Mouse (Mus musculus) liver, adult 2 months (tissue): ENCODE data around the gene Map3k19. TPM values are rescaled to one million over a fixed set of nuclear protein-coding genes. Genes with fewer than 3 reads are reported as not detected.

Experiments used
- DNase-seq: peaks from one replicate; pipeline ENCODE4 v3.0.0-alpha.2; 2011; ENCODE audit warnings: low read depth, low spot score; ENCODE audit errors: extremely low read depth
- H3K27ac ChIP-seq: fragments of 200-500 bp; replicated peaks from 2 replicates; pipeline ENCODE4 v1.5.1; 2012; ENCODE audit warnings: low read depth, mild to moderate bottlenecking, control low read depth, inconsistent platforms, low read length; ENCODE audit not compliant: insufficient read depth
- H3K27me3 ChIP-seq: fragments of 200-500 bp; 2 replicates; pipeline ENCODE4 v1.6.1; 2012; ENCODE audit warnings: mild to moderate bottlenecking, moderate library complexity, low read length, inconsistent platforms; ENCODE audit not compliant: control insufficient read depth, insufficient read depth
- H3K36me3 ChIP-seq: fragments of 200-500 bp; 2 replicates; pipeline ENCODE4 v1.6.1; 2012; ENCODE audit warnings: low read length, inconsistent platforms; ENCODE audit not compliant: control insufficient read depth, insufficient read depth
- H3K4me1 ChIP-seq: fragments of 200-500 bp; 2 replicates; pipeline ENCODE4 v1.6.1; 2011; ENCODE audit warnings: low read length; ENCODE audit not compliant: control insufficient read depth, insufficient read depth
- H3K4me3 ChIP-seq: fragments of 200-500 bp; 2 replicates; pipeline ENCODE4 v1.5.1; 2011; ENCODE audit warnings: low read depth, mild to moderate bottlenecking, control low read depth, low read length, moderate library complexity; ENCODE audit not compliant: insufficient read depth
- H3K79me2 ChIP-seq: fragments of 200-500 bp; 2 replicates; pipeline ENCODE4 v1.6.1; 2012; ENCODE audit warnings: inconsistent platforms, mild to moderate bottlenecking, low read length, moderate library complexity; ENCODE audit not compliant: control insufficient read depth, insufficient read depth
- H3K9ac ChIP-seq: fragments of 200-500 bp; 2 replicates; pipeline ENCODE4 v1.6.1; 2012; ENCODE audit warnings: low read depth, mild to moderate bottlenecking, control low read depth, inconsistent platforms, low read length
- CTCF ChIP-seq: fragments of 200-500 bp; IDR thresholded peaks from 2 replicates; pipeline ENCODE4 v1.5.1; 2011; ENCODE audit warnings: low read depth, low read length, control low read depth
- POLR2A ChIP-seq: fragments of 200-500 bp; IDR thresholded peaks from 2 replicates; pipeline ENCODE4 v1.6.1; 2011; ENCODE audit warnings: low read length, control low read depth; ENCODE audit not compliant: insufficient read depth; ENCODE audit errors: extremely low read depth
- WGBS: fragments of 180-500 bp; shearing (Covaris S2); methylation state at CpG from one replicate; pipeline ENCODE4 v1.1.7; 2018; 5-methylcytosine and 5-hydroxymethylcytosine counted together
- polyA plus RNA-seq: library from polyadenylated mRNA; depleted of rRNA; stranded (reverse); fragments of >200 nt; gene quantifications from 2 replicates; pipeline ENCODE4 v1.2.3, GENCODE M21; 2012
- total RNA-seq: library from RNA; depleted of rRNA; stranded (reverse); fragments of >200 nt; gene quantifications from 2 replicates; pipeline ENCODE4 v1.2.3, GENCODE M21; 2014

Gene Map3k19
- total and polyA plus RNA-seq, 2 experiments, result 0.07 TPM; not detected in 1

DNA sequence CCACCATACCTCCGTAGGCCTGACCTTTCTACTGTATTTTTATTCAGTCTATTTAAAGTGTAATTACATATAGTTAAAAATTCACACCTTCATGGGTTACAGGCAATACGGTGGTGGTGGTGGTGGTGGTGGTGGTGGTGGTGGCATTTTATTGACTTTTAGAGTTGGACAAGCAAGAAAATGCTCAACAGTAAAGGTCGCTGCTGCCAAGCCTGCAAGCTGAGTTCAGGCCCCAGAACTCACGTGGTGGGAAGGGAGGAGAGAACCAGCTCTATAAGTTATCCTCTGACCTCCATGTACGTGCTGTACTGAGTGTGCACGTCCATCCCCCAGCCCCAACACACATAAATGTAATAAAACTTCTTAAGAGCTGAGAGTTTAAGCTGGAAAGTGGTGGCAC lies 38.5 kb downstream of the Map3k19 start:
- no peaks in the 10 kb centered on the region for H3K27me3 ChIP-seq
- TF ChIP-seq CTCF (no peak), POLR2A (no peak)
- no peaks in the 10 kb centered on the region for H3K36me3 ChIP-seq
- no peaks in the 10 kb centered on the region for H3K79me2 ChIP-seq
- H3K4me3 ChIP-seq, result no peak overlapping the region
- H3K9ac ChIP-seq, result no peak overlapping the region
- H3K27ac ChIP-seq, result no peak overlapping the region
- DNase-seq, result no peak
- WGBS, result 79% methylated on average over 6 of the region's 6 CpGs
- no peaks in the 10 kb centered on the region for H3K4me1 ChIP-seq

DNA sequence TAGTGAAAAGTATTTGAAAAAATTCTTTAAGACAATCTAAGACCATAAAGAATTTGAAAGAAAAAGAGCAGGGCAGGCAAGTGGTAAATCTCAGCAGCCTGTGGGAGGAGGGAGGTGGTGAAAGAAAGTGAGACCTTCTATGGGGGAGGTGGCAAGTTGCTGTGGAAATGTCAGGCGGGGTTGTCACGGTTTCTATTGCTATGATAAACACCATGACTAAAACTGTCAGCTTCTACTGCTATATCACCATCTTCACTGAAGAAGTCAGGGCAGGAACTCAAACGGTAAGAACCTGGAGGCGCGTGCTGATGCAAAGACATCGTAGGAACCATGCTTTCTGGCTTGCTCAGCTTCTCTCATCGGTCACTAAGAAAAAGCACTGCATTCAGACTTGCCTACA lies 41.9 kb downstream of the Map3k19 start:
- Histone ChIP-seq H3K4me3 (no peak overlapping the region), H3K36me3 (0 out of 2 replicates have a peak, but pooled peaks cover 1% of the 10 kb centered on the region), H3K4me1 (no peaks in the 10 kb centered on the region), H3K27ac (no peak overlapping the region), H3K27me3 (no peaks in the 10 kb centered on the region), H3K9ac (no peak overlapping the region), H3K79me2 (no peaks in the 10 kb centered on the region; the same call in 1 of the 2 replicates)
- WGBS, result 74% methylated on average over 7 of the region's 7 CpGs
- no peak for TF ChIP-seq CTCF
- no peak for TF ChIP-seq POLR2A
- DNase-seq, result no peak

GRCm38 (mm10) chr1:127808671-127809070 lies 46.2 kb downstream of the Map3k19 start:
- no peak overlapping the region for H3K27ac ChIP-seq
- no peak overlapping the region for H3K9ac ChIP-seq
- H3K4me1 ChIP-seq, result no peaks in the 10 kb centered on the region
- H3K36me3 ChIP-seq, result peaks cover 24% of the 10 kb centered on the region
- H3K79me2 ChIP-seq, result no peaks in the 10 kb centered on the region; the same call in 1 of the 2 replicates
- TF ChIP-seq POLR2A (no peak), CTCF (no peak)
- H3K27me3 ChIP-seq, result no peaks in the 10 kb centered on the region
- H3K4me3 ChIP-seq, result no peak overlapping the region
- DNase-seq, result no peak
- 55% methylated on average over 7 of the region's 7 CpGs for WGBS

GRCm38 (mm10) chr1:127802916-127803315 lies 51.9 kb downstream of the Map3k19 start:
- no peak for DNase-seq
- TF ChIP-seq CTCF (no peak), POLR2A (no peak)
- 91% methylated on average over 8 of the region's 8 CpGs for WGBS
- Histone ChIP-seq H3K4me3 (no peak overlapping the region), H3K27me3 (no peaks in the 10 kb centered on the region), H3K36me3 (peaks cover 58% of the 10 kb centered on the region), H3K4me1 (no peaks in the 10 kb centered on the region), H3K27ac (no peak overlapping the region), H3K9ac (no peak overlapping the region), H3K79me2 (no peaks in the 10 kb centered on the region)

DNA sequence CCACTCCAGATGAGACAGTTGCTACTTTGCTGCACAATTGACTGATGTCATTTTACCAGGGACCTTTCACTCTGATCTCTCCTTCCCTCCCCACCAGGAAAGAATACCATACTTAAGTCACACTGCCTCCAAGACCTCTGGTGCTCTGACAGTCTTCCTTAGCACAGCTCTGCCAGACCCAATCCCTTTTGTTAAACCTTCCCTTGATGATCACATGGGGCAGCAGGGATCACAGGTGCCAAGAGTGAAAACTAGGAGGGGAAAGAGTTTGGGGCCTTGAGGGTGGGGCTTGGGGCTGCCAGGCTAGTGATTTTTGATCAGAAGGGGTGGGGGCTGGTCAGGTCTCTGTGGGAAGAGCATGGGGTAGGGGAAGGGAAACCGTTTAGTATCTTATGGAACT lies 58.1 kb downstream of the Map3k19 start:
- Histone ChIP-seq H3K79me2 (peaks cover 2% of the 10 kb centered on the region; the same call in 1 of the 2 replicates), H3K4me1 (peaks cover 3% of the 10 kb centered on the region; the same call in 1 of the 2 replicates), H3K36me3 (peaks cover 41% of the 10 kb centered on the region), H3K9ac (no peak overlapping the region), H3K27me3 (no peaks in the 10 kb centered on the region), H3K4me3 (no peak overlapping the region), H3K27ac (no peak overlapping the region)
- 67% methylated on average over 1 of the region's 1 CpGs for WGBS
- TF ChIP-seq CTCF (no peak), POLR2A (no peak)
- DNase-seq, result no peak

GRCm38 (mm10) chr1:127796341-127796740 lies 58.5 kb downstream of the Map3k19 start:
- H3K27ac ChIP-seq, result no peak overlapping the region
- peaks cover 41% of the 10 kb centered on the region for H3K36me3 ChIP-seq
- no peak overlapping the region for H3K4me3 ChIP-seq
- H3K79me2 ChIP-seq, result peaks cover 2% of the 10 kb centered on the region; the same call in 1 of the 2 replicates
- H3K27me3 ChIP-seq, result no peaks in the 10 kb centered on the region
- H3K4me1 ChIP-seq, result peaks cover 5% of the 10 kb centered on the region; the same call in 1 of the 2 replicates
- no peak for DNase-seq
- 81% methylated on average over 4 of the region's 4 CpGs for WGBS
- TF ChIP-seq POLR2A, result no peak
- TF ChIP-seq CTCF, result no peak
- no peak overlapping the region for H3K9ac ChIP-seq
